In genomic region chr15:79752742-79753419, GRCm38 (mm10) we compare ENCODE assay signal across 8 mouse cellular contexts. TPM values are rescaled to one million over a fixed set of nuclear protein-coding genes. Genes with fewer than 3 reads are reported as not detected.
DNase-seq lines count a peak whose midpoint lies in the region; ATAC-seq and TF ChIP-seq lines count a peak whose summit lies in the region.

No protein-coding gene starts in this region.

- H3K36me3 ChIP-seq in kidney, postnatal 0 days (ENCODE audit: insufficient read depth, low read length), result no peaks in the 10 kb centered on the region
- no peaks in the 10 kb centered on the region for H3K36me3 ChIP-seq in neural tube, embryonic 13.5 days

- 28% methylated on average over 11 of the region's 11 CpGs for WGBS in kidney, postnatal 0 days
- 26% methylated on average over 11 of the region's 11 CpGs for WGBS in neural tube, embryonic 13.5 days

- no peak overlapping the region for H3K4me3 ChIP-seq in kidney, postnatal 0 days (replicated peaks; ENCODE audit: low read depth, low read length)
- no peak overlapping the region for H3K4me3 ChIP-seq in neural tube, embryonic 13.5 days

- peak; percentile 99 for TF ChIP-seq CTCF in kidney, postnatal 0 days (IDR thresholded peaks at IDR 0.05; ENCODE audit: low read depth)

- ATAC-seq in granulocyte monocyte progenitor cell, adult 5-6 weeks (replicated peaks; ENCODE audit: poor library complexity, severe bottlenecking), result peak; percentile 59
- peak; percentile 58 for ATAC-seq in kidney, postnatal 0 days (replicated peaks; ENCODE audit: low FRiP score, low read depth)
- ATAC-seq in neural tube, embryonic 13.5 days (ENCODE audit: low read depth), result peak; percentile 33; the same call in 1 of the 2 replicates

- 0 out of 2 replicates have a peak, but pooled peaks cover 4% of the 10 kb centered on the region for H3K4me1 ChIP-seq in kidney, postnatal 0 days (replicated peaks; ENCODE audit: insufficient read depth, low read length)
- peaks cover 5% of the 10 kb centered on the region; the same call in 1 of the 2 replicates for H3K4me1 ChIP-seq in neural tube, embryonic 13.5 days (replicated peaks)

- H3K27me3 ChIP-seq in kidney, postnatal 0 days (ENCODE audit: insufficient read depth, low read length), result no peaks in the 10 kb centered on the region
- H3K27me3 ChIP-seq in neural tube, embryonic 13.5 days, result no peaks in the 10 kb centered on the region

- no peak overlapping the region for H3K9ac ChIP-seq in kidney, postnatal 0 days (ENCODE audit: low read depth, low read length)
- no peak overlapping the region for H3K9ac ChIP-seq in neural tube, embryonic 13.5 days

- peak; percentile 64 for DNase-seq in 3134 (ENCODE audit: extremely low read depth, insufficient read length, low spot score)
- peak; percentile 70 for DNase-seq in T-cell, adult 2 months (ENCODE audit: low spot score)
- peak; percentile 81 for DNase-seq in embryo, embryonic 10 days (ENCODE audit: low spot score)
- DNase-seq in kidney, postnatal 0 days (ENCODE audit: low spot score), result peak; percentile 86
- DNase-seq in lung, adult 18-20 months, result peak; percentile 73 to 81
- DNase-seq in testis, postnatal 14 days (ENCODE audit: low spot score), result peak; percentile 58

- no peak overlapping the region for H3K4me2 ChIP-seq in kidney, postnatal 0 days (ENCODE audit: low read length)
- H3K4me2 ChIP-seq in neural tube, embryonic 13.5 days, result no peak overlapping the region

- H3K27ac ChIP-seq in kidney, postnatal 0 days, result no peak overlapping the region
- H3K27ac ChIP-seq in neural tube, embryonic 13.5 days (replicated peaks), result no peak overlapping the region

- no peaks in the 10 kb centered on the region for H3K9me3 ChIP-seq in kidney, postnatal 0 days (replicated peaks; ENCODE audit: low read length)
- no peaks in the 10 kb centered on the region for H3K9me3 ChIP-seq in neural tube, embryonic 13.5 days

RNA-seq across cellular contexts. Expression of gene Sun2, which starts 10.5 kb away (rescaled TPM):
- 120 and 133 TPM in 2 replicates for total RNA-seq in granulocyte monocyte progenitor cell, adult 5-6 weeks (2014; fragmentation: Nextera tagmentation)
- total RNA-seq in granulocyte monocyte progenitor cell, adult 5-6 weeks (2017), result 227 and 268 TPM in 2 replicates
- polyA plus RNA-seq in kidney, postnatal 0 days (2015; fragmentation: Nextera tagmentation; extraction: Ambion mirVana), result 3.5 and 4.0 TPM in 2 replicates
- polyA plus RNA-seq in neural tube, embryonic 13.5 days (2015; fragmentation: Nextera tagmentation; extraction: Ambion mirVana), result 6.9 and 11.1 TPM in 2 replicates

RNA-seq across cellular contexts. Expression of gene Dnal4, which starts 24.8 kb away (rescaled TPM):
- total RNA-seq in granulocyte monocyte progenitor cell, adult 5-6 weeks (2014; fragmentation: Nextera tagmentation), result 9.5 and 27.7 TPM in 2 replicates
- total RNA-seq in granulocyte monocyte progenitor cell, adult 5-6 weeks (2017), result 11.6 and 13.5 TPM in 2 replicates
- polyA plus RNA-seq in kidney, postnatal 0 days (2015; fragmentation: Nextera tagmentation; extraction: Ambion mirVana), result 59.3 and 61.8 TPM in 2 replicates
- 69.7 and 72.1 TPM in 2 replicates for polyA plus RNA-seq in neural tube, embryonic 13.5 days (2015; fragmentation: Nextera tagmentation; extraction: Ambion mirVana)

RNA-seq across cellular contexts. Expression of gene Nptxr, which starts 51.7 kb away (rescaled TPM):
- 0.52 and 0.85 TPM in 2 replicates for total RNA-seq in granulocyte monocyte progenitor cell, adult 5-6 weeks (2014; fragmentation: Nextera tagmentation)
- 0.04 and 0.31 TPM in 2 replicates for total RNA-seq in granulocyte monocyte progenitor cell, adult 5-6 weeks (2017)
- polyA plus RNA-seq in kidney, postnatal 0 days (2015; fragmentation: Nextera tagmentation; extraction: Ambion mirVana), result 1.1 and 1.4 TPM in 2 replicates
- 19.9 and 22.1 TPM in 2 replicates for polyA plus RNA-seq in neural tube, embryonic 13.5 days (2015; fragmentation: Nextera tagmentation; extraction: Ambion mirVana)
